Mouse (Mus musculus) bone marrow macrophage, adult 2 months (primary cell): ENCODE results near the gene Mpped2. TPM values are rescaled to one million over a fixed set of nuclear protein-coding genes. Genes with fewer than 3 reads are reported as not detected.

Experiments
- H3K27ac ChIP-seq: 2 replicates; pipeline ENCODE4 v1.5.1; 2012; ENCODE audit warnings: low read depth, low read length; ENCODE audit not compliant: insufficient read depth
- H3K4me1 ChIP-seq: 2 replicates; pipeline ENCODE4 v1.6.1; 2012; ENCODE audit warnings: low read length; ENCODE audit not compliant: control insufficient read depth, insufficient read depth
- H3K4me3 ChIP-seq: 2 replicates; pipeline ENCODE4 v1.5.1; 2012; ENCODE audit warnings: mild to moderate bottlenecking, low read length, moderate library complexity; ENCODE audit not compliant: insufficient read depth
- CTCF ChIP-seq: IDR thresholded peaks from 2 replicates; pipeline ENCODE4 v1.5.1; 2012; ENCODE audit warnings: low read depth, mild to moderate bottlenecking, low read length, moderate library complexity
- POLR2A ChIP-seq: IDR thresholded peaks from 2 replicates; pipeline ENCODE4 v1.6.1; 2012; ENCODE audit warnings: mild to moderate bottlenecking, low read depth, low read length, borderline replicate concordance
- polyA plus RNA-seq: library from polyadenylated mRNA; stranded (reverse); fragments of >200 nt; gene quantifications from 2 replicates; pipeline ENCODE4 v1.2.4, GENCODE M21; 2012; ENCODE audit not compliant: missing spikeins, insufficient read depth, insufficient read length

Mpped2 gene
- polyA plus RNA-seq, 1 experiment, result not detected

GRCm38 (mm10) chr2:106846511-106846910, 153.4 kb downstream of the Mpped2 start:
- Histone ChIP-seq H3K4me1 (no peaks in the 10 kb centered on the region), H3K27ac (no peak overlapping the region), H3K4me3 (no peak overlapping the region)
- TF ChIP-seq CTCF (no peak), POLR2A (no peak)

GRCm38 (mm10) chr2:106849389-106849788, 156.3 kb downstream of the Mpped2 start:
- Histone ChIP-seq H3K27ac (no peak overlapping the region), H3K4me1 (no peaks in the 10 kb centered on the region), H3K4me3 (no peak overlapping the region)
- TF ChIP-seq POLR2A, result no peak
- no peak for TF ChIP-seq CTCF

DNA sequence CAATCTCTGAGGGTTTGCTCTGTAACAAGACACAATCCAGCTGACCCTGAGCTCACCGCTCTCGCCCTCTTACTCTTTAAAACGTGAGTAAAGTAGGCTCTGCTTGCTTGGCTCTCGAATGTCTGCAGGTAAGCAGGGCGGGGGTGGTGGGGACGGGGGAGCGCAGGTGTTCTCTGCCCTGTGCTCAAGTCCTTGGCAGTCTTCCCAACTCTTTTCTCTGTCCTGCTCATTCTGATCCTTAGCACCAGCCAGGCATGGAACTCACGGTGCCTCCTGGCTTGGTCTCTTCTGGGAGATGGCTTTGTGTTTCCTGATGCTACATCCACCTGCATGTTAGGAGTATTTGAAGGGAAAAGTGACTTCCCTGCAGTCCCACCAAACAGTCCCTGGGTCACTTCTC, 158.4 kb downstream of the Mpped2 start:
- Histone ChIP-seq H3K4me1 (no peaks in the 10 kb centered on the region), H3K4me3 (no peak overlapping the region), H3K27ac (no peak overlapping the region)
- no peak for TF ChIP-seq CTCF
- no peak for TF ChIP-seq POLR2A

DNA sequence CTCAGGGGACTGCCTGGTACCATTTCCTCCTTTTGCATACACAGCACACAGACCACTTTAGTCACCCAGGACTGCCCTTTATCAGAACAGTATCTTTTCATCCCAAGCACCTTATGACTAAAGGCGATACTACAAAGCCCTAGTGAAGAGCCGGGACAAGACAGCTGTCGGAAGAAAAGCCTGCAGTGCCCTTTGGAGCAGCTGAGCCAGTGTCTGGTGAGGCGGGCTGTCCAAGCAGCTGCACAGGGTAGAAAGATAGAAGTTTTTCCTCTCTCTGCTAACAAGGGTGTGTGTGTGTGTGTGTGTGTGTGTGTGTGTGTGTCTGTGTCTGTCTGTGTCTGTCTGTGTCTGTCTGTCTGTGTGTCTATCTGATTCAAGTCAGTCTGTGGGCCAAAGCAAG, 161.1 kb downstream of the Mpped2 start:
- TF ChIP-seq CTCF, result no peak
- TF ChIP-seq POLR2A, result no peak
- H3K27ac ChIP-seq, result no peak overlapping the region
- no peaks in the 10 kb centered on the region for H3K4me1 ChIP-seq
- no peak overlapping the region for H3K4me3 ChIP-seq

DNA sequence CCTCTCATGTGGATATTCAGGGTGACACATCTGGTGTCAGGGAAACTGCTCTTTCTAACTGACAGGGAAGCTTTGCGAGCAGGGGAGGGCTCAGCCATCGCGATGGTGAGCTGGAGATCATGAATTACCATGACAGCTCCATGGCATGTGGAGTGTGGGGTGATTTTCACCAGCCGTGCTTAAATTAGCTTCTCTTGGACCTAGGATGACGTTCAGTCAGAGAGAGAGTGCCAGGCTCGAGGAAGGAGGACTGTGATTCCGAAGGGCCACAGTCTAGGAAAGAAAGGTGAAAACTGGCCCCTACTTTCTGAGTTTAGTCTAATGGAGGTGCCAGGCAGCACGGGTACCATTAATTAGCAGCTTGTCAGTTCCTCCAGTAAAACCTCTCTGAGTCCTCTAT, 161.7 kb downstream of the Mpped2 start:
- H3K4me3 ChIP-seq, result no peak overlapping the region
- TF ChIP-seq POLR2A, result no peak
- TF ChIP-seq CTCF, result no peak
- no peak overlapping the region for H3K27ac ChIP-seq
- H3K4me1 ChIP-seq, result no peaks in the 10 kb centered on the region

- no peak overlapping the region for H3K4me3 ChIP-seq
- H3K27ac ChIP-seq, result no peak overlapping the region
- no peaks in the 10 kb centered on the region for H3K4me1 ChIP-seq
- TF ChIP-seq POLR2A (no peak), CTCF (no peak)
Measured at GRCm38 (mm10) chr2:106855184-106855583, 162.1 kb downstream of the Mpped2 start.

DNA sequence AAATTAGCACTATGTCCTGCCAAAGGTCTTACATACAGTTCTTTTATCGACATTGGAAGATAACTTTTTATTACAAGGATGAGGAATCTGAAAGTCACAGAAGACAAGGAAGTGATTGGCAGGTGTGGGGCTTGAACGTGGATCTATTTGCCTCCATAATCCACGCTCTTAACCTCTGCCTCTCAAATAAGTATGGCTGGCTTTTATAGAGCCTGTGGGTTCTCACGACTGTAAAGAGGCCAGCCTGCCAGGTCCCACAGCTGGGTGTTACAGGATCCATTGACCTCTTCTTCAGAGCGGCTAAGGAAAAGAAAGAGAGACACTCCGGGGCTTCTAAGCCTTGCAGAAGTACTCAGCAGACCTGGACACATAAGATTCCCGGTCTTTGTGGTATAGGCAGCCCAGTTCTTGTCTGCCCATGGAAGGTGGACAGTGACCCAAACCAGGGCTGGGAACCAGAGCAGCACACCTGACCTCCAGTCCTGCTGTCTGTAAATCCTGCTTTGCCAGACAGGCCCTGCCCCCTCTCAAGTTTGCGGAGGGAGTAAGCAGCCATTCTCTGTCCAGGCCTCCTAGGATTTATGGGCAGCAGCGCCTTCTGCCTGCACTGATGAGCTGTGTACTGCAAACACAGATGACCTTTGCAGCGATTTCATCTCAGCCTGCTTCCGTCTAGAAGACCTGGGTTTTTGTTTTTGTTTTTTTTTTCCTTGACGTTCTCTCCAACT, 162.7 kb downstream of the Mpped2 start:
- no peak overlapping the region for H3K4me3 ChIP-seq
- no peaks in the 10 kb centered on the region for H3K4me1 ChIP-seq
- TF ChIP-seq CTCF, result no peak
- no peak for TF ChIP-seq POLR2A
- no peak overlapping the region for H3K27ac ChIP-seq

- no peaks in the 10 kb centered on the region for H3K4me1 ChIP-seq
- TF ChIP-seq POLR2A (no peak), CTCF (no peak)
Measured at GRCm38 (mm10) chr2:106856361-106856961, 163.4 kb downstream of the Mpped2 start.

DNA sequence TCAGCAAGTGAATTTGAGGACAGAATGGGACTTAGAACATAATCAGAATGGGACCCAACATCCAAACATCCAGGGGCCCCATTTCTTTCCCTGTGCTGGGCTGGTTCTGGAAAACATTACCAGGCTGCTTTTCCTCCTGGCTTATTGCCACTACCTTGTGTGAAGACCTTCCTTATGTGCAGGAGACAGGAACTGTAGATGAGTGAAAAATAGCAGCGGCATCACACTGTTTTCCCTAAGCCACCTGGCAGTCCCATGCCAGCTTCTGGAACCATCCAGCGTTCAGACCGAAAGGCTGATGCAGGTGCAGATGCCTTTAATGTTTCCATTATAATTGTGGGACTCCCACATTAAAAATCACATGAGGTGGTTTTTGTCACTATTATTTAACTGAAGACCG, 164.2 kb downstream of the Mpped2 start:
- TF ChIP-seq POLR2A (no peak), CTCF (no peak)
- Histone ChIP-seq H3K4me1 (no peaks in the 10 kb centered on the region), H3K4me3 (no peak overlapping the region), H3K27ac (no peak overlapping the region)

More at GRCm38 (mm10) chr2:106856361-106856961, 163.4 kb downstream of the Mpped2 start:
- Histone ChIP-seq H3K27ac (no peak overlapping the region), H3K4me3 (no peak overlapping the region)

DNA sequence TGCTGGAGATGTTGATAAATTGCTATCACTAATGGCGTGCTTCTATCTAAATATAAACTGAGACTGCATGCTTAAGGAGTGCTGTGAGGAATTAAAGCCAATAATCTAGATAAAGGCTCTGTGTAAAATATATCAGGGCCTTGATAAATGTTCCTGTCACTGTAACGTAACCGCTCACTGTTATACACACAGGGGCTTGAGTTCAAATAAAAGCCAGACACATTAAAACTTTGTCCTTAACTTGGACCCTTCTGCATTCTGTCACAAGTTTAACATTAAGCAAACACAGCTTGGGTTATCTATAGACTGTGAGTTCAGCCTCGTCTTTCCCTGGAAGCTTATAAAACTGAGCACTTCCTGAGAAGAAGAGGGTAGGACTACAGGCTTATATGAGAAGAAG, 164.6 kb downstream of the Mpped2 start:
- Histone ChIP-seq H3K27ac (no peak overlapping the region), H3K4me1 (no peaks in the 10 kb centered on the region), H3K4me3 (no peak overlapping the region)
- TF ChIP-seq POLR2A (no peak), CTCF (no peak)
